Mouse (Mus musculus): ENCODE data around the gene Sbno2. TPM values are rescaled to one million over a fixed set of nuclear protein-coding genes. Genes with fewer than 3 reads are reported as not detected.

Gene Sbno2
- total RNA-seq, 2 experiments from 2014 or later: 9.2 to 20.9 TPM

DNA sequence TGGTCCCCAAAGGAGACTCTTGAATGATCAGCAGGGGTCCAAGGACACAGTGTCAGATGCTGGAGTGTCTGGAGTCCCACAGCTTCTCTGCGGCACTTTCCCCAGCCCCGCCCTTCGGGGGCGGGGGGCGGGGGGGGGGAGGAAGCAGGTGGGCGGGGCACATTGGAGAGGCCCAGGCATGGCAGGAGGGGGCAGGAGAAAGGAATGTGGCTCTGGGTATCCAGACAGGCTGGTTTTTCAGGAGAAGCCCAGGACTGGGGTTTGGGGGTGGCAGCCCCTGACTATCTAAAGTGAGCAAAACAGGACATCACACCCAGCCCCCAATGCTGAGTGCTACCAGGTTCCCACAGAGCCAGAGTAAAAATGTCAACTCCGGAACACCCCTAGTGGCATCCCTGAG is 8.1 kb downstream of the Sbno2 start:
- no peak for ATAC-seq (replicated peaks; ENCODE audit: low FRiP score, poor library complexity, severe bottlenecking)

GRCm38 (mm10) chr10:80095547-80095946 is 9.8 kb downstream of the Sbno2 start:
- ATAC-seq (replicated peaks; ENCODE audit: low FRiP score, poor library complexity, severe bottlenecking): no peak

DNA sequence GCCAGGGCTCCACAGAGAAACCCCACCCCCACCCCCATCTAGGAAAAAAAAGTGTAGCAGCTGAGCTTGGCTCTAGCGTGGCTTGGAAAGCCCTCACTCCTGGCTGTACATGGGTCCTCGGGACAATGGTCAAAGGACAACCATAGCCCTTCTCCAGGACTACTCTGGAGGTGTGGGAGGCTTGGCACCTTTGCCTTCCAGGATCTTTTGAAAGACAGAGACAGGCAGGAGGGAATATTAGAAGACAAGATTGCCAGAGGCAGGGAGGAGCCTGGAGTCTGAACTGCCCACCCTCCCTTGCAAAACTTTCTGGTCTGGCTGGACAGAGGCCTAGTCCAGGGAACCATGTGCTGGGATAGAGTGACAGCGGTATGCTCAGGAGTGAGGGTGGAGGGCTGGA is 10.7 kb downstream of the Sbno2 start:
- ATAC-seq (replicated peaks; ENCODE audit: low FRiP score, poor library complexity, severe bottlenecking): no peak

DNA sequence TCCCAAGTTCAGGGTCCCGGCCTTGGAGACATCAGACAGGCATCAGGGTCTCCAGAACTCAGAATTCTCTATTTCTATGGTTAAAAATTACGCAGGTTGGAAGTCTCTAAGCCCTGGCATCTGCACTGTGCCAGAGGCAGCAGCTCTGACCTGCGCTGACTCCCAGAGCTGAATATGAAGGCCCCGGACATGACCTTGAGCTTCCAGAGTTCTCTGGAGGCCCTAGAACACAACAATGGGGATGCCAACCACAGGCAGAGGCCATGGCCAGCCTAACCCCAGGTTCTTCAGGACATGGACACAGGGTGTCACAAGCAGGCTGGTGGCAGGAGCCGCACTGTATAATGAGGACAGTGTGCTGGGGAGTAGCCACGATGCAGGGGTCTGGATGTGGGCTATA is 11.3 kb downstream of the Sbno2 start:
- ATAC-seq (replicated peaks; ENCODE audit: low FRiP score, poor library complexity, severe bottlenecking): no peak

- no peak for ATAC-seq (replicated peaks; ENCODE audit: low FRiP score, poor library complexity, severe bottlenecking)
Observed at GRCm38 (mm10) chr10:80092690-80093089, 12.7 kb downstream of the Sbno2 start.

- no peak for ATAC-seq (replicated peaks; ENCODE audit: low FRiP score, poor library complexity, severe bottlenecking)
Observed at GRCm38 (mm10) chr10:80091527-80091926, 13.8 kb downstream of the Sbno2 start.

GRCm38 (mm10) chr10:80089146-80089545 is 16.2 kb downstream of the Sbno2 start:
- no peak for ATAC-seq (replicated peaks; ENCODE audit: low FRiP score, poor library complexity, severe bottlenecking)

- ATAC-seq (replicated peaks; ENCODE audit: low FRiP score, poor library complexity, severe bottlenecking): no peak
Observed at GRCm38 (mm10) chr10:80087483-80087882, 17.9 kb downstream of the Sbno2 start.

GRCm38 (mm10) chr10:80086847-80087246 is 18.5 kb downstream of the Sbno2 start:
- ATAC-seq (replicated peaks; ENCODE audit: low FRiP score, poor library complexity, severe bottlenecking): no peak

GRCm38 (mm10) chr10:80084817-80085487 is 20.4 kb downstream of the Sbno2 start:
- ATAC-seq (replicated peaks; ENCODE audit: low FRiP score, poor library complexity, severe bottlenecking): no peak

DNA sequence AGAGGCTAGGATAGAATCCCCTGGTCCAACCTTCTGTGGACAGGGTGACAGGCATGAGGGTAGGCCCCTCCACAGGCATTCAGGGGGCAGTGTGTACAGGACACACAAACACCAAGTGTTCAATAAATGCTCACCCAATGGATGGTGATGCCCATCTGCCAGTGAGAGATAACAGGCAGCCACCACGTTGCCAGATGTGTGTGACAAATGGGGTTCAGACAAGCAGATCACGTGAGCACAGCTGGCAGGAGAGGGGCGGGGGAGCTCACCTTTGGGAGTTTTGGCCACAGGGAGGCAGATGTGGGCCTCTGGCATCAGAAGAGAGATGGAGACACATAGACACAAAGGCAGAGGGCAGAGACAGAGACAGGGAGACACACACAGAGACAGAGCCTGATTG is 24.3 kb downstream of the Sbno2 start:
- ATAC-seq (replicated peaks; ENCODE audit: low FRiP score, poor library complexity, severe bottlenecking): peak; percentile 85

GRCm38 (mm10) chr10:80080396-80081070 is 24.8 kb downstream of the Sbno2 start:
- ATAC-seq (replicated peaks; ENCODE audit: low FRiP score, poor library complexity, severe bottlenecking): peak; percentile 78

DNA sequence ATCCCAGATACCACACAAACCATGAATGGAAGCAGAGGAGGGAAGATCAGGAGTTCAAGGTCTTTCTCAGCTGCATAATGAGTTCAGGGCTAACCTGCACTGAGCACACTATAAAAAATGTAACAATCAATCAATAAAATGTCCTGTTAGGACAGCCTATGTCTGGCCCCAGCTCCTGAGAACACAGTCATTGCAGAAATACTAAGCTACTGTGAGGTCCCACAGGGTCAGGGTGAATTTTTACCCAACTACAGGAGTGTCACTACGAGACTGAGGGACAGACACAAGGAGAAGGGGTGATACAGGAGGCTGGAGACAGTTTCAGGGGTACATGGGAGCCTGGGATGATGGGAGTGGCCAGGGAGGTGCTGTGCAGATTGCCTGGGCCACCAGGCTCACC is 27.0 kb downstream of the Sbno2 start:
- ATAC-seq (replicated peaks; ENCODE audit: low FRiP score, poor library complexity, severe bottlenecking): no peak

DNA sequence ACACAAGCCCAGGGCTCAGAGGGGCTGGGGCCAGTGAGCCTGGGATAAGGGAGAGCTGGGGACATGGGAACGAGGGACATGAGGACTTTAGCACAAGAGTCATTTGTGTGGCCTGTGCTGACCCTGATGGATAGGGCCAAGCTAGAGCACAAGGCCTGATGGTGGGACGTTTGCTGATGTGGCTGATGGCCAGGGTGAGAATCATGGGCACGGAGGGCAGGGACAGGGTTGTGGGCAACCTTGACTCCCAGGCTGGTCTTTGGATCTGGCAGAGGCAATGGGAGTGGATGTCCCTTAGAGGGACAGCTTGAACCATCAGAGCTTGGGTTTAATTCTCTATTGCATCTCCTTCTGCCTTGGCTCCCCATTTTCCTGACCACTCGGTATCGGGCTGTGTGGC is 28.1 kb downstream of the Sbno2 start:
- ATAC-seq (replicated peaks; ENCODE audit: low FRiP score, poor library complexity, severe bottlenecking): no peak

DNA sequence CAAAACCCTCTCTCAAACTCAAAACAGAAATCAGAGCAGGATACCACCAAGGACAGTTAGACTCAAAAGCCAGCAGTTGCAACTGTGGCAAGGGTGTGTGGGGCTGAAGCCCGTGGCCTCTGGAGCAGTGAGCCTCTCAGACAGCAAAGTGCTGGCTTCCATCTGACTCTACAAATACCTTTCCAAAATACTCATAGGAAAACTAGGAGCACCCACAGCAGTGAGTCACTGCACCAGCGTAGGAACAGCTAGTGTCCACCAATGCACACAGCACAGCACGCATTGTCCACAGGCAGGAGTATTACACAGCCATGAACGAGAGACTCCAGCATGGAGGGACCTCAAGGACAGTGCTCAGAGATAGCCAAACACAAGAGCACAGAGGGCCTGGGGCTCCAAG is 29.0 kb downstream of the Sbno2 start:
- no peak for ATAC-seq (replicated peaks; ENCODE audit: low FRiP score, poor library complexity, severe bottlenecking)

DNA sequence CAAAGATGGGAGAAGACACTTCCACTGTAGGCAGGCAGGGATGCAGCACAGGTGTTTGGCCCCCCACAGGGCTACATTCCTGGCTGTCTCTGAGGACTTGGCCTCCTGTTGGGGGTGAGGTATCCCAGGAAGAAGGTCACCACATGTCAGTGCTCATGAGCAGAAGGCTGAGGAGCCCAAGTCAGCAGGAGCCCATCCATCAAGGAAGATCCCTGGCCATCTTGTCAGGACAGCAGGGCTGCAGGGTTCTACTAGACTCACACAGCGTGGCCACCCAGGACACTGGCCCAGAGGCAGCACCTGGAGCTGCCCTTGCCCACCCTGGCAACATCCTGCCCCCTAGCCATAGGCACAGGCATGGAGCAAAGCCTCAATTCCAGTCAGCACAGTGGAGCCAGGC is 29.4 kb downstream of the Sbno2 start:
- ATAC-seq (replicated peaks; ENCODE audit: low FRiP score, poor library complexity, severe bottlenecking): no peak

DNA sequence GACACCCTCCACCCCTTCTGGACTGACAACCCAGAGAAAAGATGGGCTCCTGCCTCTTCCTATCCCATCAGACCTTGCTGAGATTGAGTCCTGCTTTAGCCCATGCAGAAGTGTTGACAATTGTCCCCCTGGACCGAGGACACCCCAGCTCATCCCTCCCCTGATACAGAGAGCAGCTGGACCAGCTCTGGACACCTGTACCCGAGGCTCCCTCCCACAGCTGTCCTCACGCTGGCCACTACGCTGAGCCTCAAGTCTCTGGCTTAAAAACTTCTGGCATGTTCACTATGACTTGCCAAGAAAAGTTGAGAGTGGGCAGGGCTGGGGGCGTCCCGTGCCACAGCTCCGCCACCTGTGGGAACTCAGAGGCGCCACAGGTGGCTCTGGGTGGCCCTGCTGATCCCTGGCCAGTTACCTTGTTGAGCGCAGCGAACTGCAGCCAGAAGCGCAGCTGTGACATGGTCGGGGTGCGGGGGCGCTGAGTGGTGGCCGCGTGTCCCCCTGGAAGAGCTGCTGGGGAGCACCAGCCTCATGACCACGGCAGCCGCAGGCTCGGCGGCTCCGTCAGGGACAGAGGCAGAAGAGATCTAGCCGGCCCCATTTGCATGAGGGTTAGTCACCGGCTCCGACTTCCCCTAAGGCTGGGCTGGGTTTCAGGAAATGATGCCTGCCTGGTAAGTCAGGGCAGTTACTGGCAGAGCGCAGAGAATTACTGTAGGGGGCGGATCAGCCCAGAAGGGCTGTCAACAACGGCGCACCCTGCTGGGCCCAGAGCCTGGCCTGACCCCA is 30.4 kb downstream of the Sbno2 start:
- no peak for ATAC-seq (replicated peaks; ENCODE audit: low FRiP score, poor library complexity, severe bottlenecking)

DNA sequence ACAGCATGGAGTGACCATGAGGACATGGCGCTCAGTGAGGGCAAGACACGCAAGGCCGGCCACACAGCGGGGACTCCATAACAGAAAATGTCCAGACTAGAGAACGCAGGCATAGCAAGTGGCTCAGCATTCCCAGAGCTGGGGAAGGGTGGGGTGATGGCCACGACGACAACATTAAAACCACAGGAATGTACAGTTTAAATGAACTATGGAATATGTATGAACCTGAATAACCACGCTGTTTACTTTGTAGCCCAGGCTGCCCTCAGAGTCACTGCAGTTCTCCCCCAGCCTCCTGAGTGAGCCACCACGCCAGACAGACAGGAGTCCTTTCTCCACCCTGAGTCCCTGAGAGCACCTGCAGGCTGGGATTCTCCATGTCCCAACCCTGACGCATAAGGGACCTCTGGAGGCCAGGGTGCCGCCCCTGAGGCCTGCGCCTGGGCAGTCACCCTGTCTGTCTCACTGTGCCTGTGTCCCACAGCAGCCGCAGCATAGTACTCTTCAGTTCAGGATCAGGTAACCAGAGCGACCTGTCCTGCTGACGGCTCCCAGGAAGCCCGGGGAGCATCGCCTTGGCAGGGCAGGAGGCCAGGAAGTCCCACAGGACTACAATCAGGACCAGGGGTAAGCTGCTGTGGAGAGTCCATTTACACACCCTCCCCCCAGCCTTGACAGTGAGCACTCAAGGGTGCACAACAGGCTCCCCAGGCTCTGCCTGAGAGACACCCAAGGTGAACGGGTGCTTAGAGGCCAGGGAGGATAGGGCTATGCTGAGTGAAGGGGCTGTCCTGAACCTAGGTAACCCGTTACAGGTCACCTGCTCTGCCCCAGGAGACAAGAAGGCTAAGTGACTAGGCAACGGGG is 32.5 kb downstream of the Sbno2 start:
- ATAC-seq (replicated peaks; ENCODE audit: low FRiP score, poor library complexity, severe bottlenecking): no peak

DNA sequence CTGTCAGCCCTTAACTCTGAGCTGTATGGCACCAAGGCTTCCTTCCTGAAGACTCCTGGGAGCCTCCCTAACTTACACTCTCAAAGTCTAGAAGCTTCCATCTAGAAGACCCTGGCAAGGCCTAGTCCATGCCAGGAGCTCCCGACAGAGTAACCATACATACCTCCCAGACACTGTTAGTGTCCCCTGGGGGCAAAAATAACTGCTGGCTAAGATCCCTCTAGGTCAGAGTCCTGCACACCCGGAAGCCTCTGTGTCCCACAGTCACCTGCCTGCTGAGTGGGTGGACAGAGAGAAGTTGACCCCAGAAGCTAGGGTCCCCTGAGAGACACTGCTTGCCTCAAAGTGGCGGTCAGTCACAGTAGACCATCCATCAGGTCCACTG is 33.9 kb downstream of the Sbno2 start:
- ATAC-seq (replicated peaks; ENCODE audit: low FRiP score, poor library complexity, severe bottlenecking): no peak
